Mouse (Mus musculus): ENCODE measurements at regions not wholly inside any gene's neighbourhood (a gene's known extent, or its start where the extent isn't known, plus 50 kb on each side); places are given as distances from the start of the nearest gene placed in this dataset.
"Not testable (repeated sequence)": the region's sequence is repeated elsewhere in the genome, so short reads cannot be mapped to it uniquely, and the experiment has no call there.

GRCm38 (mm10) chr4:81597390-81597789 lies 154.8 kb upstream of the Mpdz start:
- H3K9ac ChIP-seq (replicated peaks; ENCODE audit: low read depth, low read length): no peak overlapping the region
- H3K9me3 ChIP-seq (ENCODE audit: control insufficient read depth, low read length): no peaks in the 10 kb centered on the region
- no peak overlapping the region for H3K27ac ChIP-seq (ENCODE audit: low read depth, low read length)
- no peak overlapping the region for H3K4me3 ChIP-seq (ENCODE audit: low read depth, low read length)
- H3K4me2 ChIP-seq (ENCODE audit: low read depth, low read length): no peak overlapping the region
- no peak for ATAC-seq (ENCODE audit: low read depth)
- H3K27me3 ChIP-seq (ENCODE audit: control insufficient read depth, insufficient read depth, low read length): no peaks in the 10 kb centered on the region
- 87% methylated on average over 4 of the region's 4 CpGs for WGBS
- no peaks in the 10 kb centered on the region for H3K4me1 ChIP-seq (ENCODE audit: control insufficient read depth, insufficient read depth, low read length)
- H3K36me3 ChIP-seq (ENCODE audit: control insufficient read depth, insufficient read depth, low read length): no peaks in the 10 kb centered on the region

- H3K9me3 ChIP-seq (ENCODE audit: control insufficient read depth, low read length); H3K27ac ChIP-seq (ENCODE audit: low read depth, low read length); H3K27me3 ChIP-seq (ENCODE audit: control insufficient read depth, insufficient read depth, low read length); H3K4me1 ChIP-seq (ENCODE audit: control insufficient read depth, insufficient read depth, low read length); H3K36me3 ChIP-seq (ENCODE audit: control insufficient read depth, insufficient read depth, low read length); ATAC-seq (ENCODE audit: low read depth); H3K4me2 ChIP-seq (ENCODE audit: low read depth, low read length); H3K4me3 ChIP-seq (ENCODE audit: low read depth, low read length); H3K9ac ChIP-seq (replicated peaks; ENCODE audit: low read depth, low read length): not testable (repeated sequence)
- WGBS: 96% methylated on average over 3 of the region's 3 CpGs
Observed at GRCm38 (mm10) chr4:81593431-81593830, 150.8 kb upstream of the Mpdz start.

- H3K9me3 ChIP-seq (ENCODE audit: control insufficient read depth, low read length): no peaks in the 10 kb centered on the region
- H3K4me3 ChIP-seq (ENCODE audit: low read depth, low read length): no peak overlapping the region
- H3K4me1 ChIP-seq (ENCODE audit: control insufficient read depth, insufficient read depth, low read length): peaks cover 15% of the 10 kb centered on the region; the same call in 1 of the 2 replicates
- no peaks in the 10 kb centered on the region for H3K27me3 ChIP-seq (ENCODE audit: control insufficient read depth, insufficient read depth, low read length)
- ATAC-seq (ENCODE audit: low read depth): no peak
- H3K9ac ChIP-seq (replicated peaks; ENCODE audit: low read depth, low read length): no peak overlapping the region
- H3K4me2 ChIP-seq (ENCODE audit: low read depth, low read length): no peak overlapping the region
- WGBS: 50% methylated on average over 2 of the region's 2 CpGs
- no peak overlapping the region for H3K27ac ChIP-seq (ENCODE audit: low read depth, low read length)
- no peaks in the 10 kb centered on the region for H3K36me3 ChIP-seq (ENCODE audit: control insufficient read depth, insufficient read depth, low read length)
Observed at GRCm38 (mm10) chr4:81582546-81582945, 139.9 kb upstream of the Mpdz start.

GRCm38 (mm10) chr4:81580553-81580952 lies 137.9 kb upstream of the Mpdz start:
- H3K9me3 ChIP-seq (ENCODE audit: control insufficient read depth, low read length): no peaks in the 10 kb centered on the region
- no peak overlapping the region for H3K9ac ChIP-seq (replicated peaks; ENCODE audit: low read depth, low read length)
- WGBS: 49% methylated on average over 8 of the region's 8 CpGs
- ATAC-seq (ENCODE audit: low read depth): no peak
- no peak overlapping the region for H3K4me3 ChIP-seq (ENCODE audit: low read depth, low read length)
- 0 out of 2 replicates have a peak overlapping the region, but pooled peaks have one; percentile 16 for H3K27ac ChIP-seq (ENCODE audit: low read depth, low read length)
- H3K36me3 ChIP-seq (ENCODE audit: control insufficient read depth, insufficient read depth, low read length): no peaks in the 10 kb centered on the region
- no peaks in the 10 kb centered on the region for H3K27me3 ChIP-seq (ENCODE audit: control insufficient read depth, insufficient read depth, low read length)
- H3K4me1 ChIP-seq (ENCODE audit: control insufficient read depth, insufficient read depth, low read length): peaks cover 15% of the 10 kb centered on the region; the same call in 1 of the 2 replicates
- H3K4me2 ChIP-seq (ENCODE audit: low read depth, low read length): no peak overlapping the region

- Histone ChIP-seq H3K9me3 (ENCODE audit: control insufficient read depth, low read length) (no peaks in the 10 kb centered on the region), H3K4me3 (ENCODE audit: low read depth, low read length) (no peak overlapping the region), H3K27me3 (ENCODE audit: control insufficient read depth, insufficient read depth, low read length) (no peaks in the 10 kb centered on the region), H3K9ac (replicated peaks; ENCODE audit: low read depth, low read length) (no peak overlapping the region), H3K27ac (ENCODE audit: low read depth, low read length) (peak overlapping the region; percentile 55; the same call in 1 of the 2 replicates), H3K4me2 (ENCODE audit: low read depth, low read length) (0 out of 2 replicates have a peak overlapping the region, but pooled peaks have one; percentile 12), H3K36me3 (ENCODE audit: control insufficient read depth, insufficient read depth, low read length) (no peaks in the 10 kb centered on the region), H3K4me1 (ENCODE audit: control insufficient read depth, insufficient read depth, low read length) (peaks cover 15% of the 10 kb centered on the region; the same call in 1 of the 2 replicates)
- WGBS: 18% methylated on average over 8 of the region's 8 CpGs
- peak; percentile 21; the same call in 1 of the 2 replicates for ATAC-seq (ENCODE audit: low read depth)
Observed at GRCm38 (mm10) chr4:81579389-81580110, 136.9 kb upstream of the Mpdz start.

GRCm38 (mm10) chr4:81578981-81579380 lies 136.4 kb upstream of the Mpdz start:
- Histone ChIP-seq H3K27ac (ENCODE audit: low read depth, low read length) (no peak overlapping the region; the same call in 1 of the 2 replicates), H3K9ac (replicated peaks; ENCODE audit: low read depth, low read length) (no peak overlapping the region), H3K27me3 (ENCODE audit: control insufficient read depth, insufficient read depth, low read length) (no peaks in the 10 kb centered on the region), H3K9me3 (ENCODE audit: control insufficient read depth, low read length) (no peaks in the 10 kb centered on the region), H3K4me1 (ENCODE audit: control insufficient read depth, insufficient read depth, low read length) (peaks cover 15% of the 10 kb centered on the region; the same call in 1 of the 2 replicates), H3K4me3 (ENCODE audit: low read depth, low read length) (no peak overlapping the region), H3K36me3 (ENCODE audit: control insufficient read depth, insufficient read depth, low read length) (no peaks in the 10 kb centered on the region), H3K4me2 (ENCODE audit: low read depth, low read length) (no peak overlapping the region)
- ATAC-seq (ENCODE audit: low read depth): peak; percentile 95
- WGBS: 17% methylated on average over 6 of the region's 6 CpGs

- no peaks in the 10 kb centered on the region for H3K27me3 ChIP-seq (ENCODE audit: control insufficient read depth, insufficient read depth, low read length)
- no peaks in the 10 kb centered on the region for H3K36me3 ChIP-seq (ENCODE audit: control insufficient read depth, insufficient read depth, low read length)
- H3K9ac ChIP-seq (replicated peaks; ENCODE audit: low read depth, low read length): no peak overlapping the region
- peak; percentile 61; the same call in 1 of the 2 replicates for ATAC-seq (ENCODE audit: low read depth)
- no peaks in the 10 kb centered on the region for H3K9me3 ChIP-seq (ENCODE audit: control insufficient read depth, low read length)
- H3K4me3 ChIP-seq (ENCODE audit: low read depth, low read length): no peak overlapping the region
- WGBS: 43% methylated on average over 5 of the region's 5 CpGs
- no peak overlapping the region for H3K4me2 ChIP-seq (ENCODE audit: low read depth, low read length)
- peak overlapping the region; percentile 28; the same call in 1 of the 2 replicates for H3K27ac ChIP-seq (ENCODE audit: low read depth, low read length)
- no peaks in the 10 kb centered on the region; the same call in 1 of the 2 replicates for H3K4me1 ChIP-seq (ENCODE audit: control insufficient read depth, insufficient read depth, low read length)
Observed at GRCm38 (mm10) chr4:81573771-81574170, 131.2 kb upstream of the Mpdz start.

- Histone ChIP-seq H3K9me3 (ENCODE audit: control insufficient read depth, low read length) (no peaks in the 10 kb centered on the region), H3K4me2 (ENCODE audit: low read depth, low read length) (no peak overlapping the region), H3K36me3 (ENCODE audit: control insufficient read depth, insufficient read depth, low read length) (no peaks in the 10 kb centered on the region), H3K4me3 (ENCODE audit: low read depth, low read length) (no peak overlapping the region), H3K27me3 (ENCODE audit: control insufficient read depth, insufficient read depth, low read length) (no peaks in the 10 kb centered on the region), H3K27ac (ENCODE audit: low read depth, low read length) (no peak overlapping the region), H3K4me1 (ENCODE audit: control insufficient read depth, insufficient read depth, low read length) (peaks cover 4% of the 10 kb centered on the region; the same call in 1 of the 2 replicates), H3K9ac (replicated peaks; ENCODE audit: low read depth, low read length) (no peak overlapping the region)
- 77% methylated on average over 4 of the region's 4 CpGs for WGBS
- ATAC-seq (ENCODE audit: low read depth): no peak
Observed at GRCm38 (mm10) chr4:81570736-81571135, 128.1 kb upstream of the Mpdz start.

- no peaks in the 10 kb centered on the region for H3K27me3 ChIP-seq (ENCODE audit: control insufficient read depth, insufficient read depth, low read length)
- H3K4me3 ChIP-seq (ENCODE audit: low read depth, low read length): no peak overlapping the region
- H3K4me1 ChIP-seq (ENCODE audit: control insufficient read depth, insufficient read depth, low read length): peaks cover 6% of the 10 kb centered on the region; the same call in 1 of the 2 replicates
- no peak overlapping the region for H3K4me2 ChIP-seq (ENCODE audit: low read depth, low read length)
- H3K9ac ChIP-seq (replicated peaks; ENCODE audit: low read depth, low read length): no peak overlapping the region
- ATAC-seq (ENCODE audit: low read depth): no peak
- 53% methylated on average over 3 of the region's 3 CpGs for WGBS
- H3K9me3 ChIP-seq (ENCODE audit: control insufficient read depth, low read length): no peaks in the 10 kb centered on the region
- H3K27ac ChIP-seq (ENCODE audit: low read depth, low read length): no peak overlapping the region
- no peaks in the 10 kb centered on the region for H3K36me3 ChIP-seq (ENCODE audit: control insufficient read depth, insufficient read depth, low read length)
Observed at GRCm38 (mm10) chr4:81569531-81569930, 126.9 kb upstream of the Mpdz start.
